Mouse (Mus musculus) gastrocnemius, postnatal 4 days (tissue): ENCODE measurements at regions not wholly inside any gene's neighbourhood (a gene's known extent, or its start where the extent isn't known, plus 50 kb on each side); places are given as distances from the start of the nearest gene placed in this dataset.
"Not testable (repeated sequence)": the region's sequence is repeated elsewhere in the genome, so short reads cannot be mapped to it uniquely, and the experiment has no call there.

Source experiments
- DNase-seq, 2 experiments: peaks; one replicate each; pipeline ENCODE4 v3.0.0; 2021 to 2022; ENCODE audit warnings: low spot score in 2 of 2, mixed read lengths in 2 of 2

- not testable (repeated sequence) for DNase-seq
Measured at GRCm38 (mm10) chr11:12913401-12913800, 448.6 kb upstream of the Cobl start.

- DNase-seq, result no peak
Measured at GRCm38 (mm10) chr11:12873712-12874111, 409.0 kb upstream of the Cobl start.

- DNase-seq, result no peak
Measured at GRCm38 (mm10) chr11:12872802-12873201, 408.0 kb upstream of the Cobl start.

GRCm38 (mm10) chr11:12872399-12872798 lies 407.6 kb upstream of the Cobl start:
- no peak for DNase-seq

GRCm38 (mm10) chr11:12867541-12867940 lies 402.8 kb upstream of the Cobl start:
- no peak for DNase-seq

- DNase-seq, result no peak
Measured at GRCm38 (mm10) chr11:12865034-12865620, 400.4 kb upstream of the Cobl start.

GRCm38 (mm10) chr11:12859344-12859930 lies 394.7 kb upstream of the Cobl start:
- no peak for DNase-seq

- DNase-seq, result no peak
Measured at GRCm38 (mm10) chr11:12858274-12858884, 393.6 kb upstream of the Cobl start.

GRCm38 (mm10) chr11:12857358-12858199 lies 392.8 kb upstream of the Cobl start:
- no peak for DNase-seq

- DNase-seq, result no peak
Measured at GRCm38 (mm10) chr11:12847793-12848192, 383.0 kb upstream of the Cobl start.

- DNase-seq, result no peak
Measured at GRCm38 (mm10) chr11:12843631-12844423, 379.1 kb upstream of the Cobl start.

GRCm38 (mm10) chr11:12841393-12841792 lies 376.6 kb upstream of the Cobl start:
- no peak for DNase-seq

- DNase-seq, result no peak
Measured at GRCm38 (mm10) chr11:12837920-12838319, 373.2 kb upstream of the Cobl start.

GRCm38 (mm10) chr11:12837387-12837786 lies 372.6 kb upstream of the Cobl start:
- no peak for DNase-seq

GRCm38 (mm10) chr11:12836387-12836786 lies 371.6 kb upstream of the Cobl start:
- no peak for DNase-seq

GRCm38 (mm10) chr11:12812021-12812420 lies 347.3 kb upstream of the Cobl start:
- DNase-seq, result no peak

GRCm38 (mm10) chr11:12810949-12811881 lies 346.5 kb upstream of the Cobl start:
- peak; percentile 17 to 39 for DNase-seq
